Mouse (Mus musculus) limb, embryonic 13.5 days (tissue): Measurements from ENCODE around the gene Aldh1a2. TPM values are rescaled to one million over a fixed set of nuclear protein-coding genes. Genes with fewer than 3 reads are reported as not detected.
A peak's percentile ranks its signal among the peaks of the same experiment; 100 is the strongest.

Source experiments
- ATAC-seq: fragments of 200-750 bp; cut with Nextera tagmentation; 2 replicates; pipeline ENCODE4 v1.8.0; 2017; ENCODE audit warnings: low read depth, moderate number of reproducible peaks, moderate TSS enrichment; ENCODE audit not compliant: low FRiP score
- H3K27ac ChIP-seq: fragments of 300-500 bp; sonication (generic); 2 replicates; pipeline ENCODE4 v1.5.1; 2015; ENCODE audit warnings: inconsistent platforms, mild to moderate bottlenecking, moderate library complexity
- H3K27me3 ChIP-seq: fragments of 300-500 bp; sonication (generic); 2 replicates; pipeline ENCODE4 v1.6.1; 2015; ENCODE audit warnings: mild to moderate bottlenecking, inconsistent platforms
- H3K36me3 ChIP-seq: fragments of 300-500 bp; sonication (generic); 2 replicates; pipeline ENCODE4 v1.6.1; 2015; ENCODE audit warnings: inconsistent platforms, mild to moderate bottlenecking, moderate library complexity
- H3K4me1 ChIP-seq: fragments of 300-500 bp; sonication (generic); 2 replicates; pipeline ENCODE4 v1.6.1; 2015; ENCODE audit warnings: inconsistent platforms
- H3K4me2 ChIP-seq: fragments of 300-500 bp; sonication (generic); replicated peaks from 2 replicates; pipeline ENCODE4 v1.6.1; 2015; ENCODE audit warnings: inconsistent platforms, mild to moderate bottlenecking, moderate library complexity
- H3K4me3 ChIP-seq: fragments of 300-500 bp; sonication (generic); 2 replicates; pipeline ENCODE4 v1.5.1; 2015; ENCODE audit warnings: moderate library complexity, mild to moderate bottlenecking, inconsistent platforms
- H3K9ac ChIP-seq: fragments of 300-500 bp; sonication (generic); 2 replicates; pipeline ENCODE4 v1.6.1; 2015; ENCODE audit warnings: mild to moderate bottlenecking, inconsistent platforms
- H3K9me3 ChIP-seq: fragments of 300-500 bp; sonication (generic); 2 replicates; pipeline ENCODE4 v1.6.1; 2016; ENCODE audit warnings: inconsistent platforms
- WGBS: fragments of 180-500 bp; shearing (Covaris S2); methylation state at CpG from one replicate; pipeline ENCODE4 v1.1.7; 2015; 5-methylcytosine and 5-hydroxymethylcytosine counted together
- polyA plus RNA-seq: library from polyadenylated mRNA; unstranded; fragments of >200 nt; fragmentation: Nextera tagmentation; extraction: Ambion mirVana; gene quantifications from 2 replicates; pipeline ENCODE4 v1.2.1, GENCODE M21; 2015

The Aldh1a2 gene
- polyA plus RNA-seq, 1 experiment from 2014 or later: 119 TPM

DNA sequence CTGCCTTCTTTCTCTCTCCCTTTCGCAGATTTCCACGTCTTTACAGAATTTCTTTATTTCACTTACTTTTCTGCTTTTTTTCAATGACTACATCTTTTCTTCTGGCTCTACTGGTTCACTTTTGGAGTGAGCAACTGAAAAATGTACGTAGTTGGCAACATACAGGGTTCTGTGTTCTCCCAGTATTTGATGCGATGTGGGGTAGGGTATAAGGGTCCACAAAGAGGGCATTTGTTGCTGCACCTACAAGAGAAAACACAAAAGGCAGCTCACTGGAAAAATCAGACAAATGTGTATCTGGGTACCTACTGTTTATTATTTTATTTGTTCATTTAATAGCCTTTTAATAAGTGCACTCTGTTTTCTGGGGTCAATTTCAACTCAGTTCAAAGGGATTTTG, 3.6 kb downstream of the Aldh1a2 start:
- H3K9ac ChIP-seq: no peak overlapping the region
- H3K4me3 ChIP-seq: no peak overlapping the region
- H3K27ac ChIP-seq: no peak overlapping the region
- ATAC-seq: no peak
- H3K9me3 ChIP-seq: no peaks in the 10 kb centered on the region
- peak overlapping the region; percentile 24 for H3K4me2 ChIP-seq
- H3K36me3 ChIP-seq: no peaks in the 10 kb centered on the region
- WGBS: 52% methylated on average over 4 of the region's 4 CpGs
- peaks cover 71% of the 10 kb centered on the region for H3K27me3 ChIP-seq
- H3K4me1 ChIP-seq: peaks cover 13% of the 10 kb centered on the region

DNA sequence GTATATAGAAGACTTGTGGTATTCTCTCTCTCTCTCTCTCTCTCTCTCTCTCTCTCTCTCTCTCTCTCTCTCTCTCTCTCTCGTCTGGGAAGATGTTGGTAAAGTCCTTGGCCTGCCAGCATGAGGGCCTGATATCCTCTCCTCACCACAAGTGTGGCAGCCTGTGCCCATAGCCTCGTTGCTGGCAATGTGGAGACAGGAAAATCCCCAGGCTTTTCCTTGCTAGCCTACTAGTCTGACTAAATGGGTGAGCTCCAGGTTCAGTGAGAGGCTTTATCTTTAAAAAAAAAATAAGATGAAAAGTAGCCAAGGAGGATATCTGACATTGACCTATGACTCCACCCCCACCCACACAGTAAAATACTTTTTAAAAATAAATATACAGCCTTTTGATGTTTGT, 4.8 kb downstream of the Aldh1a2 start:
- Histone ChIP-seq H3K27ac (no peak overlapping the region), H3K4me2 (no peak overlapping the region), H3K9me3 (no peaks in the 10 kb centered on the region), H3K9ac (no peak overlapping the region), H3K4me1 (peaks cover 12% of the 10 kb centered on the region), H3K4me3 (no peak overlapping the region), H3K36me3 (no peaks in the 10 kb centered on the region), H3K27me3 (peaks cover 62% of the 10 kb centered on the region)
- no peak for ATAC-seq
- 52% methylated on average over 2 of the region's 2 CpGs for WGBS

DNA sequence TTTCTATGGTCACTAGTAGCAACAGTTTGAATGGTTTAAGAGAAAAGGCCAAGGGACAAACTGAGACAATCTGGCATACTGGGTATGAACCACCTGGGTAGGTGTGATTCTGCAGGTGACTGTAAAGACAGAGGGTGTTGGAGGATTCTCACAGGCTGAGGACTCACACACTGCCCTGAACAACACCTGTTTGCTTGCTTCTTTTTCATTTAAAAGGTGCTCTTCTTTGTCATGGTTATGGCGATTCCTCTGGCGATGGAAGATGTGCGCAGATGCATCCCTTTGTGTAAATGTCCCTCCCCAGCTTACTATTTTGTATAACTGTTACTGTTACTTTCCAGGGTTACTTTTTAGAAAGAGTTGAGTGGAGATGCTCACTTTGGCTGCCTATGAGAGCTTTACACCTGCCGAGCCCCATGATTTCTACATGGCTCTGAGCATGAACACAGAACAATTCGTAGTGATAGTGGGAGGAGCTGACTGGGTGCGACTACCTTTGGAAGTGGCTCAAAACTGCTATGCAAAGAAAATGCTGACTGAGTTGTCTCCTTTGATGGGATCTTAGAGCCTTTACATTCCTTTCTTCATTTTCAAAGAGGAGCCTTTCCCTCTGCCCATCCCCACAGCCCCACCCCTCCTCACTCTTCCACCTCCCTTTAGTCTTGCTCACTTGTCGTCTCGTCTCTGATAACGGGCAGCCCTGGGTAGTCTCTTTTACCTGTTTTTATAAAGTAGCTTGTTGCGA, 11.8 kb downstream of the Aldh1a2 start:
- H3K27me3 ChIP-seq: peaks cover 68% of the 10 kb centered on the region
- 30% methylated on average over 10 of the region's 10 CpGs for WGBS
- H3K27ac ChIP-seq: no peak overlapping the region
- no peak overlapping the region for H3K9ac ChIP-seq
- H3K4me3 ChIP-seq: no peak overlapping the region
- no peaks in the 10 kb centered on the region for H3K9me3 ChIP-seq
- ATAC-seq: no peak
- H3K4me1 ChIP-seq: no peaks in the 10 kb centered on the region
- no peak overlapping the region for H3K4me2 ChIP-seq
- H3K36me3 ChIP-seq: no peaks in the 10 kb centered on the region

DNA sequence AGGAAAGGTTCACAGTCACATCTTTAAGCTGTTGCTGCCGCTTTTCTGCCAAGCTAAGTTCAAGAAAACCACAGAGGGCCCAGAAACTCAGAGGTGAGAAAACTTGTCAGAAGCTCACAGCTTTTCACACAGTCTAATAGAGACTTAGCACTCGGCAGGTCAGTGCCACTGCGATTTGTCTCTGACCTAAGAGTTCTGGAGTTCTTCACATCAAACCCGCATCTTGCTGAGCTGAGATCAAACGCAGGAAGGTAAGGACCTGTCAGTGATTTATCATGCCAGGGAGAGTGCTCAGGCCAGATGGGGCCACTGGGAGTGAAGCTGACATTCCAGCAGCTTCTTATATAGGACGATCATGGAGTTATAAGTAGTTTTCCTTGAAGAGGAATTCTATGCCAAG, 14.4 kb downstream of the Aldh1a2 start:
- ATAC-seq: no peak
- peaks cover 65% of the 10 kb centered on the region for H3K27me3 ChIP-seq
- 7% methylated on average over 6 of the region's 6 CpGs for WGBS

DNA sequence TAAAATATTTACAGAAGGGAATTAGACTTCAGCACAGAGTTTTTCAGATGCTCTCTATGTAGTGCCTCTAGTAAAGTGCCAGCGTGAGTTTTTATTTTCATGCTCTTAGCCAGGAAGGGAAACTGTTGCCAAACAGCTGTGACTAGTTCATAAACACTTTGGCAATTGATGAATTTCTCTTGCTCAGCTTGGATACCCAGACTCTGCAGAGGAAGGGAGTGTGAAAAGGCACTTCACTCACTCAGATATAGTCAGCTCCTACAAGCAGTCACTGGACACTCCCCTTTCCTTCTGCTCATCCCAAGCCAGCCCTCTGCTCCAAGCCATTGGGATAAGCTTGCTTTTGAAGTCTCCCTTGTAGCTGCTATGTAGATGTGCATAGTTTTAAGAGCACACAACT, 21.0 kb downstream of the Aldh1a2 start:
- 38% methylated on average over 1 of the region's 1 CpGs for WGBS
- ATAC-seq: no peak
- peaks cover 13% of the 10 kb centered on the region for H3K4me1 ChIP-seq
- no peaks in the 10 kb centered on the region for H3K36me3 ChIP-seq
- peaks cover 79% of the 10 kb centered on the region for H3K27me3 ChIP-seq
- no peak overlapping the region for H3K4me3 ChIP-seq
- H3K27ac ChIP-seq: no peak overlapping the region
- no peaks in the 10 kb centered on the region for H3K9me3 ChIP-seq
- no peak overlapping the region for H3K9ac ChIP-seq
- no peak overlapping the region for H3K4me2 ChIP-seq

More for the DNA sequence above, 14.4 kb downstream of the Aldh1a2 start:
- Histone ChIP-seq H3K9me3 (no peaks in the 10 kb centered on the region), H3K9ac (no peak overlapping the region), H3K4me1 (no peaks in the 10 kb centered on the region), H3K27ac (no peak overlapping the region), H3K36me3 (no peaks in the 10 kb centered on the region), H3K4me2 (no peak overlapping the region), H3K4me3 (no peak overlapping the region)

DNA sequence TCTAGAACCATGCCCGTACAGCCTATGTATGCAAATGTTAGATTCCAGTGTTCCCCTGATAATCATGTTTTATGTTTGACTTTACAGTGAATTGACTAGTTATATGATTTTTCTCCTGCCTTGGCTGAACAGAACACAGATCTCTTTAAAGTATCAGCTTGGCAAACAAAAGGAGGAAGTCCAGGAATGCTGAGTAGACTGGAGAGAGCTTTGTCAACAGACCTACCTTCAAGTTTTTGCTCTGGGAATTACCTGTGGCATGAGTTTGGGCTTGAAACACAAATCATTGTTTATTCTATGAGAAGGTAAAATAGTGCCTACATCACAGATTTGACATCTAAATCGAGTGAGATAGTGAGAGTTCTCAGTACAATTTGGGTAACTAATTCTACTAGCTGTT, 24.3 kb downstream of the Aldh1a2 start:
- peaks cover 28% of the 10 kb centered on the region for H3K4me1 ChIP-seq
- 72% methylated on average over 2 of the region's 2 CpGs for WGBS
- no peak overlapping the region for H3K9ac ChIP-seq
- ATAC-seq: no peak
- H3K4me3 ChIP-seq: no peak overlapping the region
- peaks cover 63% of the 10 kb centered on the region for H3K27me3 ChIP-seq
- no peaks in the 10 kb centered on the region for H3K36me3 ChIP-seq
- H3K9me3 ChIP-seq: no peaks in the 10 kb centered on the region
- H3K27ac ChIP-seq: no peak overlapping the region
- no peak overlapping the region for H3K4me2 ChIP-seq

DNA sequence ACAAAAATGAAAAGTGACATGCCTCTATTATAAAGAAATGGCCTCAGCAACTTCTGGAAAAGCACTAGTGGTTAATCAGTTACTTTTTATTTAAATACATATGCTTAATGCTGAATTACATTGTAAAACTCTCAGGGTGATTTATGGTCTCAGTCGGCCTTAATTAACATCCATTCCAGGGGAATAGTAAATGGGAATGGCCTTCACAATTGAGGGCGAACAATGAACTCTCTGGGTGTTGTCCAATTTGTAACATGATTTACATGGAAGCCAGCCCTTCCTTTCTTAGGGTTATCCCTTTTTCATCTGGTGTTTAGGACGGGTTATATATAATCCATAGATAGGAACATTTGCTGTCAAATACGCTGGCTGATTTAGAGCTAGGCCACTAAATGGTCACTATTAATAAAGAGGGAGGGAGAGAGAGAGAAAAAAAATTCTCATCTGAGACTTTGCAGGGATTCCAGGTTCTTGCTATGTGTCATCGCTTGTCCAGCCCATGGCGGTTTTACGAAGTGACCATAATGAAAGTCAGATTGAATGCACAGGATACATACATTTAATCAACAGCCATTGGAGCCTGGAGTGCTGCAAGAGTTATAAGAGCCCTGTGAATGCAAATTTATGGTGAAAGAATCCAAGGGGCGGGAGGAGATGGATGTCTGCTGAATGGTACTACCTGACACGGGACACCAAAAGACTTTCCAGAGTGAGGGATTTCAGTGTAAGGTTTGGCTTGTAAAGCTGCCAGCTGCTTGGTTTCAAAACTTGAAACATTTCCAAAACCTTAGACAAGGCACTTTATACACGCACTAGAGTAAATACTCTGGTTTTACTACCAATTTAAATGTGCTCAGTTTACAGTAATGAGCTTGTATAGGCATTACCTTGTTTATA, 26.2 kb downstream of the Aldh1a2 start:
- Histone ChIP-seq H3K36me3 (no peaks in the 10 kb centered on the region), H3K27me3 (peaks cover 51% of the 10 kb centered on the region), H3K4me2 (peak overlapping the region; percentile 36), H3K4me3 (no peak overlapping the region), H3K9me3 (no peaks in the 10 kb centered on the region), H3K27ac (no peak overlapping the region), H3K9ac (no peak overlapping the region), H3K4me1 (peaks cover 21% of the 10 kb centered on the region)
- ATAC-seq: peak; percentile 83
- WGBS: 21% methylated on average over 10 of the region's 10 CpGs

DNA sequence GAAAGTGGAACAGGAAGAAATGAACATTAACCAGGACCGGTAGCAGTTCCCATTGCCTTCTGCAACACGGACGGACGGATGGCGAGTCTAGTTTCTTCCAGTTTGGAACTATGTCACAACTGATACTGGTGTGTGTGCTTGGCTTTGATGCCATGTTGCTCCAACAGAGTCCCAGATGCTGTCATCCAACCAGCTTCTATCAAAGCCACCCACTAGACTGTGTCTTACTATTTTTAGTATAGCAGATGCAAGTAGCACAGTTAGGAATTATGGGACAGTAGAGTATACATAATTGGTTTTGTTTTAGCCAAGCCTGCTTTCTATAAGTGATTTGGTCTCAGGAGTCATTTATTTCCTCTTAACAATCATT, 26.8 kb downstream of the Aldh1a2 start:
- Histone ChIP-seq H3K27ac (no peak overlapping the region), H3K27me3 (peaks cover 48% of the 10 kb centered on the region), H3K9ac (no peak overlapping the region), H3K36me3 (no peaks in the 10 kb centered on the region), H3K4me1 (peaks cover 19% of the 10 kb centered on the region), H3K4me2 (no peak overlapping the region; the same call in 1 of the 2 replicates), H3K9me3 (no peaks in the 10 kb centered on the region), H3K4me3 (no peak overlapping the region)
- peak; percentile 19; the same call in 1 of the 2 replicates for ATAC-seq
- WGBS: 28% methylated on average over 5 of the region's 5 CpGs

DNA sequence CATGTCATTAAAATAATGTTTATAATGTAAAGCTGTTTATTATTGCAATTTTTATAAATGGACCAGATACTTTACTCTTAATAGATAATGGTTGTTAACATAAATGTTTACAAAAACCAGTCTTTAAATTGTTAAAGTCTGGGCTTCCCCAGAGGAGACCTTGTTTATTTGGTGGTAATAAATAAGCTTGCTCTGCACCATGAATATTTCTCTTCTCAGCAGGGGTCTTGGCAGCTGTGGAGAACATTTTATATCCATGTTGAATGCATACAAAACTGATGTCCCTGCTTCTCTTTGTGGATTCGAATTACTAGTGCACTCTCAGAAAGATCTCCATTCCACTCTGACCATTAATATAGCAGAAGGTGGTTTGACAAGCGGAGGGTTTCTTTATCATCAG, 38.8 kb downstream of the Aldh1a2 start:
- WGBS: 62% methylated on average over 2 of the region's 2 CpGs
- H3K9me3 ChIP-seq: no peaks in the 10 kb centered on the region
- H3K4me1 ChIP-seq: no peaks in the 10 kb centered on the region
- no peak overlapping the region for H3K4me3 ChIP-seq
- H3K36me3 ChIP-seq: no peaks in the 10 kb centered on the region
- peaks cover 46% of the 10 kb centered on the region for H3K27me3 ChIP-seq
- H3K27ac ChIP-seq: no peak overlapping the region
- no peak overlapping the region for H3K9ac ChIP-seq
- no peak overlapping the region for H3K4me2 ChIP-seq
- no peak for ATAC-seq

DNA sequence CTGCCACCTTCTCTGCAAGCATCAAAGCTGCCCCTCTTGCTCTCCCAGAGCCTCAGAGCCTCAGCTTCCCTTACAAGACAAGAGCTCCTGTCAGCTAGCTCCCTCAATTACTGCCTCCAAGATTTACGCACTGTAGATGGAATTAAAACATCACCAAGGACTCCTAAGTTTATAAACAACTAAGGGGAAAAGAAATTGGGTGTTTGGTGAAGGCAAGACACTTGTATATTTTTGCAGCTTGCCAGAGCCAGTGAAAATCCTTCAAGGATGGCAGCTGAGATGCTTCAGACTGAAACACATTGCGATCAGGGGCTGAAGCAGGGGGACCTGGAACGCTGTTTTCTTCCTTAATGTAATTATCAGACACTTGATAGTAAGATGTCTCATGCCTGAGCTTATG, 47.1 kb downstream of the Aldh1a2 start:
- Histone ChIP-seq H3K4me2 (no peak overlapping the region), H3K36me3 (no peaks in the 10 kb centered on the region), H3K4me3 (no peak overlapping the region), H3K9me3 (no peaks in the 10 kb centered on the region; the same call in 1 of the 2 replicates), H3K9ac (no peak overlapping the region), H3K4me1 (no peaks in the 10 kb centered on the region), H3K27me3 (peaks cover 55% of the 10 kb centered on the region), H3K27ac (no peak overlapping the region)
- no peak for ATAC-seq
- WGBS: 28% methylated on average over 3 of the region's 3 CpGs

DNA sequence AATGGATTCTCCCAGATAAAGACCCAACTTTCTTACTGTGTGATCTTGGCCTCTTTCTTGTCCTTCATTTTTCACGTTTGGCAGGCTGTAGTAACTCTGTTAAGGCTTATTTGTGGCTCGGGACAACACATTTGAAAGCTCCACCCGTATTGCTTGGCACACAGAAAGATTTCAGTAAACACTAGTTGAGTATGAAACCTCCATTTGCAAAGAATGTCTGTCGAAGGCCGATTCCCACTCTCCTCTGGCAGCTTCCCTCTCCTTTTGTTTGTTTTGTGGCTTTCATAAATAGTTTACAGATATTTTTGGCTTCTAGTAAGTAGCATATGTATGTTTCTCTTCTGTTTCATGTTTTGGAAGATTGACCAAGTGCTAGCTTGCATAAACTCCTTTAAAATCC, 54.1 kb downstream of the Aldh1a2 start:
- Histone ChIP-seq H3K4me3 (no peak overlapping the region), H3K9ac (no peak overlapping the region), H3K27me3 (peaks cover 14% of the 10 kb centered on the region), H3K9me3 (no peaks in the 10 kb centered on the region; the same call in 1 of the 2 replicates), H3K4me1 (no peaks in the 10 kb centered on the region), H3K27ac (no peak overlapping the region), H3K4me2 (no peak overlapping the region), H3K36me3 (no peaks in the 10 kb centered on the region)
- ATAC-seq: no peak
- 75% methylated on average over 5 of the region's 5 CpGs for WGBS

DNA sequence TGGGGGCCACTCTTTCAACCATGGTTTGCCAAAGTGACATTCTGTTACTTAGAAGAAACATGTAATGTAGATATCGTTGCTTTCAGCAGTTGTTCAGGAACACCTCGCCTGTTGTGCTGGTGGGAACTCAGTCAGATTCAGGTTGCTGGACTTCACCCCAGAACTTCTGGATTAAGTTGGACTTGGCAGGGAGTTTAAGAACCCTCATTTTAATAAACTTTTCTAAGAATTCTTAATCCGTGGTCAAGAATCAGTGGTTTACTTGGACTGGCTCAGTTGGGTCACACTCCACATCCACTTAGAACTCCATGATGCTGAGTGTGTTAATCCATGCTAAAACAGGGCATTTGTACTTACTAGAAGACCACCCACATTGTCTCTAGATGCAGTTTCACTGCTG, 54.6 kb downstream of the Aldh1a2 start:
- H3K36me3 ChIP-seq: no peaks in the 10 kb centered on the region
- no peak overlapping the region for H3K4me3 ChIP-seq
- H3K27me3 ChIP-seq: peaks cover 18% of the 10 kb centered on the region
- 75% methylated on average over 3 of the region's 3 CpGs for WGBS
- no peak overlapping the region for H3K4me2 ChIP-seq
- H3K4me1 ChIP-seq: 0 out of 2 replicates have a peak, but pooled peaks cover under 1% of the 10 kb centered on the region
- H3K27ac ChIP-seq: no peak overlapping the region
- no peaks in the 10 kb centered on the region; the same call in 1 of the 2 replicates for H3K9me3 ChIP-seq
- no peak for ATAC-seq
- H3K9ac ChIP-seq: no peak overlapping the region
